Mouse (Mus musculus): ENCODE results near the gene Sbno2. TPM values are rescaled to one million over a fixed set of nuclear protein-coding genes. Genes with fewer than 3 reads are reported as not detected.

Sbno2 gene
- total and polyA plus RNA-seq, 3 experiments, result 9.7 to 24.2 (median 22.6) TPM

DNA sequence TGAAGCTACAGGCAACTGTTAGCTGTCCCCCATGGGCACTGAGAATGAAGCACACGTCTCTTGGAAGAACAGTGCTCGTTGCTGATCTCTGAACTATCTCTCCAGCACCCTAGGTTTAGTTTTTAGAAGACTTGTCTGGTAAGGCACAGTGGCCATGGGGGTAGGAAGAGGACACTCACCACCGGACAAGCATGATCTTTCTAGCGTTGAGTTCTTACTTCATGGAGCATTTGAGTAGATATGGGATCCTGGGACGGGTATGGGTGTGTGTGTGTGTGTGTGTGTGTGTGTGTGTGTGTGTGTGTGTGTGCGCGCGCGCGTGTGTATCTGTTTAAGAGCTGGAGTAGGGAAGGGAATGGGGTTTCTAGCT is 35.3 kb upstream of the Sbno2 start, which contains the start of gene Cbarp:
TSS of gene Cbarp (minus strand) at position 170 of the 370 bp plus-strand sequence.
- Histone ChIP-seq H3K9ac (ENCODE audit: insufficient read depth, low read depth) (peak within 1 kb of the TSS; percentile 57), H3K27me3 (replicated peaks) (peaks cover 25% of the 10 kb centered on the region), H3K36me3 (replicated peaks in 1 of 2; ENCODE audit: control insufficient read depth in 1 of 2, insufficient read depth in 1 of 2, low read length in 1 of 2) (peaks cover 22 to 23% of the 10 kb centered on the region in 2 experiments), H3K27ac (ENCODE audit: insufficient read depth, low read depth) (peak within 1 kb of the TSS; percentile 28), H3K4me3 (replicated peaks in 1 of 3; ENCODE audit: low read depth in 2 of 3, low read length in 2 of 3, poor library complexity in 1 of 3) (peak within 1 kb of the TSS; percentile 80 to 90 (median 84)), H3K4me1 (ENCODE audit: control insufficient read depth in 1 of 2, insufficient read depth in 2 of 2) (peaks cover 20 to 55% of the 10 kb centered on the region in 2 experiments), H3K79me2 (replicated peaks; ENCODE audit: control insufficient read depth, extremely low read depth, insufficient read depth, poor library complexity, severe bottlenecking) (peaks cover 18% of the 10 kb centered on the region), H3K4me2 (ENCODE audit: insufficient read depth, low read depth, poor library complexity, severe bottlenecking) (peak within 1 kb of the TSS; percentile 72), H3K9me3 (replicated peaks; ENCODE audit: low read length) (no peaks in the 10 kb centered on the region)
- TF ChIP-seq BHLHE40 (IDR thresholded peaks at IDR 0.05; ENCODE audit: low read depth, low read length), result no peak
- no peak for TF ChIP-seq SIN3A (IDR thresholded peaks at IDR 0.05; ENCODE audit: low read length)
- TF ChIP-seq ZMIZ1 (IDR thresholded peaks at IDR 0.05; ENCODE audit: low read depth, low read length), result no peak
- TF ChIP-seq POLR2A (IDR thresholded peaks at IDR 0.05; ENCODE audit: low read depth, low read length), result no peak
- no peak for TF ChIP-seq ELF1 (IDR thresholded peaks at IDR 0.05; ENCODE audit: low read depth, low read length)
- TF ChIP-seq MAX (IDR thresholded peaks at IDR 0.05; ENCODE audit: low read length), result no peak
- TF ChIP-seq MAFK (IDR thresholded peaks at IDR 0.05; ENCODE audit: insufficient replicate concordance, low read length), result no peak
- TF ChIP-seq RCOR1 (conservative IDR thresholded peaks at IDR 0.05; ENCODE audit: low read depth, low read length), result no peak
- no peak for TF ChIP-seq MXI1 (IDR thresholded peaks at IDR 0.05; ENCODE audit: low read depth, low read length)
- no peak for TF ChIP-seq USF1 (IDR thresholded peaks at IDR 0.05; ENCODE audit: low read depth, low read length)
- no peak for TF ChIP-seq ZC3H11A (IDR thresholded peaks at IDR 0.05; ENCODE audit: low read depth, low read length)
- no peak for TF ChIP-seq PAX5 (IDR thresholded peaks at IDR 0.05; ENCODE audit: low read length)
- no peak for TF ChIP-seq GABPA (IDR thresholded peaks at IDR 0.05; ENCODE audit: insufficient replicate concordance, low read depth, low read length)
- no peak for TF ChIP-seq MYC (IDR thresholded peaks at IDR 0.05; ENCODE audit: low read depth, low read length)
- TF ChIP-seq ETS1 (conservative IDR thresholded peaks at IDR 0.05; ENCODE audit: low read depth, low read length), result no peak
- no peak for TF ChIP-seq TBP (conservative IDR thresholded peaks at IDR 0.05; ENCODE audit: low read depth, low read length)
- TF ChIP-seq RAD21 (IDR thresholded peaks at IDR 0.05; ENCODE audit: low read depth, low read length), result no peak
- TF ChIP-seq CHD2 (IDR thresholded peaks at IDR 0.05; ENCODE audit: low read length), result no peak
- no peak for TF ChIP-seq IRF4 (IDR thresholded peaks at IDR 0.05; ENCODE audit: low read depth, low read length)
- TF ChIP-seq EP300 (IDR thresholded peaks at IDR 0.05; ENCODE audit: low read length), result no peak
- DNase-seq (ENCODE audit: extremely low read depth), result no peak
- in situ Hi-C loops (cut with MboI; ENCODE audit: low pct_ligation_motif_present, low pct_unique_long_range_greater_than_20kb, low sequenced_read_pairs), result loop anchor here (5.0 kb wide), 1 partner anchor 153 kb away; the partner anchor contains the start of gene Cnn2
- dilution Hi-C loops (cut with MboI; ENCODE audit: extremely low pct_ligation_motif_present, extremely low pct_unique_long_range_greater_than_20kb, low sequenced_read_pairs), result no loop called here

- Histone ChIP-seq H3K4me3 (replicated peaks in 1 of 3; ENCODE audit: low read depth in 2 of 3, low read length in 2 of 3, poor library complexity in 1 of 3) (no peak overlapping the region), H3K27me3 (replicated peaks) (peaks cover 25% of the 10 kb centered on the region), H3K9me3 (replicated peaks; ENCODE audit: low read length) (no peaks in the 10 kb centered on the region), H3K36me3 (replicated peaks in 1 of 2; ENCODE audit: control insufficient read depth in 1 of 2, insufficient read depth in 1 of 2, low read length in 1 of 2) (peaks cover 18 to 20% of the 10 kb centered on the region in 2 experiments), H3K9ac (ENCODE audit: insufficient read depth, low read depth) (no peak overlapping the region), H3K4me1 (ENCODE audit: control insufficient read depth in 1 of 2, insufficient read depth in 2 of 2) (peaks cover 17 to 50% of the 10 kb centered on the region in 2 experiments), H3K4me2 (ENCODE audit: insufficient read depth, low read depth, poor library complexity, severe bottlenecking) (no peak overlapping the region), H3K27ac (ENCODE audit: insufficient read depth, low read depth) (no peak overlapping the region), H3K79me2 (replicated peaks; ENCODE audit: control insufficient read depth, extremely low read depth, insufficient read depth, poor library complexity, severe bottlenecking) (peaks cover 18% of the 10 kb centered on the region)
- TF ChIP-seq POLR2AphosphoS2 (IDR thresholded peaks at IDR 0.05; ENCODE audit: low read depth, low read length), result no peak
- no peak for TF ChIP-seq PAX5 (IDR thresholded peaks at IDR 0.05; ENCODE audit: low read length)
- TF ChIP-seq JUN (IDR thresholded peaks at IDR 0.05; ENCODE audit: insufficient read depth, low read depth, low read length), result no peak
- TF ChIP-seq RCOR1 (conservative IDR thresholded peaks at IDR 0.05; ENCODE audit: low read depth, low read length), result no peak
- no peak for TF ChIP-seq CHD1 (IDR thresholded peaks at IDR 0.05; ENCODE audit: low read depth, low read length)
- TF ChIP-seq CTCF (conservative IDR thresholded peaks at IDR 0.05 in 1 of 2, IDR thresholded peaks at IDR 0.05 in 1 of 2; ENCODE audit: low read depth in 2 of 2, low read length in 2 of 2), result no peak
- no peak for TF ChIP-seq TBP (conservative IDR thresholded peaks at IDR 0.05; ENCODE audit: low read depth, low read length)
- no peak for TF ChIP-seq EP300 (IDR thresholded peaks at IDR 0.05; ENCODE audit: low read length)
- TF ChIP-seq NELFE (IDR thresholded peaks at IDR 0.05; ENCODE audit: low read depth, low read length), result no peak
- TF ChIP-seq RAD21 (IDR thresholded peaks at IDR 0.05; ENCODE audit: low read depth, low read length), result no peak
- no peak for TF ChIP-seq CHD2 (IDR thresholded peaks at IDR 0.05; ENCODE audit: low read length)
- no peak for TF ChIP-seq UBTF (IDR thresholded peaks at IDR 0.05; ENCODE audit: low read depth, low read length)
- no peak for TF ChIP-seq USF1 (IDR thresholded peaks at IDR 0.05; ENCODE audit: low read depth, low read length)
- TF ChIP-seq ZKSCAN1 (IDR thresholded peaks at IDR 0.05; ENCODE audit: borderline replicate concordance, low read depth, low read length), result no peak
- no peak for TF ChIP-seq MXI1 (IDR thresholded peaks at IDR 0.05; ENCODE audit: low read depth, low read length)
- no peak for TF ChIP-seq ETS1 (conservative IDR thresholded peaks at IDR 0.05; ENCODE audit: low read depth, low read length)
- no peak for TF ChIP-seq BHLHE40 (IDR thresholded peaks at IDR 0.05; ENCODE audit: low read depth, low read length)
- no peak for TF ChIP-seq IRF4 (IDR thresholded peaks at IDR 0.05; ENCODE audit: low read depth, low read length)
- no peak for TF ChIP-seq ELF1 (IDR thresholded peaks at IDR 0.05; ENCODE audit: low read depth, low read length)
- no peak for TF ChIP-seq HCFC1 (IDR thresholded peaks at IDR 0.05; ENCODE audit: low read depth, low read length)
- DNase-seq (ENCODE audit: extremely low read depth), result no peak
- dilution Hi-C loops (cut with MboI; ENCODE audit: extremely low pct_ligation_motif_present, extremely low pct_unique_long_range_greater_than_20kb, low sequenced_read_pairs), result no loop called here
- in situ Hi-C loops (cut with MboI; ENCODE audit: low pct_ligation_motif_present, low pct_unique_long_range_greater_than_20kb, low sequenced_read_pairs), result loop anchor here (5.0 kb wide), 1 partner anchor 153 kb away; the partner anchor contains the start of gene Cnn2
Measured at GRCm38 (mm10) chr10:80139975-80140665, 34.7 kb upstream of the Sbno2 start.

All from CH12.LX (cell line).